Mouse (Mus musculus) left cerebral cortex, postnatal 14 days (tissue): ENCODE measurements at regions not wholly inside any gene's neighbourhood (a gene's known extent, or its start where the extent isn't known, plus 50 kb on each side); places are given as distances from the start of the nearest gene placed in this dataset.

Source experiments
- DNase-seq, 2 experiments: peaks; one replicate each; pipeline ENCODE4 v3.0.0; 2021 to 2022; ENCODE audit warnings: low spot score in 2 of 2, mixed read lengths in 1 of 2
- intact Hi-C: fragments of 180-260 bp; cut with DNase I; formaldehyde crosslinking; loops from one replicate; pipeline ENCODE4 v1.15.1; 2025

DNA sequence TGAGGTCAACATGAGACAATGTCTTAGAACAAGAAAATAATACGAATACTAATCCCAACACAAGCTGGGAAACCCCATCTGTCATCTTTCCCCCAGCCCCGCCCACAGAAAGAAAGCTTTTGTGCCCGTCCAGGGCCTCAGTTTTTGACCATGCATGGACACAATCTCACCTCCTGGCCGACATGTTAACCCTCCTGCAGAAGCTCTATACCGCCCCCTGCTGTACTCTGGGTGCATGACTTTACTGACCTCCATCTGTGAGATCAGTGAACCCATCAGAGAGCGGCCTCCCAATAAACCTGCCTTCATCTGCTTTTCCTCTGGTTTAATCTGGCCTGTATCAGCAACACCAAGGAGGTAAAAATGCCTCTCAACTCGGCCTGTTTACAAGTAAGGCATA is 109.6 kb upstream of the Tbc1d5 start:
- intact Hi-C loops, result no loop called here
- peak in 1 of 2 experiments; percentile 16 for DNase-seq

DNA sequence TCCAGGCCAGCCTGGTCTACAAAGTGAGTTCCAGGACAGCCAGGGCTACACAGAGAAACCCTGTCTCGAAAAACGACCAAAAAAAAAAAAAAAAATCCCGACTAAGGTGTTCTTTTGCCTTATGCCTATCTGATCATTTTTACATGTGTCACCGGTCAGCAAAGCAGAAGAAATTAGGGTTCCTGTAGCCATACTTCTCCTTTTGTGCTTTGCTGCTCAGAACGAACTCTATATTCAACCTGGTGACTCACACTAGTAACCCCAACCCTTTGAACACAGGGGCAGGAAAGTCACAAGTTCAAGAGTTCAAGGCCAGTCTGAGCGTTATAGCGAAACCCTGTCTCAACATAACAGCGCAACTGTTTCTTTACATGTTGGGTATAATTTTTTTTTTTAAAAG is 108.7 kb upstream of the Tbc1d5 start:
- DNase-seq, result no peak
- intact Hi-C loops, result no loop called here

DNA sequence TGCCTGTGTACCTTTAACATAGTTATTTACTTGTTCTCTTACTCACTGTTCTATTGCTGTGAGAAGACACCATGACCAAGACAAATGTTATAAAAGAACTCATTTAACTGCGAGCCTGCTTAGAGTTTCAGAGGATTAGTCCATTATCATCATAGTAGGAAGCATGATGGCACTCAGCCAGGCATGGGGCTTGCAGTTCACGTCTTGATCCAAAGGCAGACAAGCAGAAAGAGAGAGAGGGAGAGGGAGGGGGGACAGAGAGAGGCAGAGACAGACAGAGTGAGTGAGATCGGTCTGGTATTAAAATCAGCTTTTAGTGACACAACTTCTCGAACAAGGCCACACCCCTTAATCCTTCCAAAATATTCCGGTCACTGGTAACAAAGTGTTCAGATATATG is 106.2 kb upstream of the Tbc1d5 start:
- intact Hi-C loops, result no loop called here
- DNase-seq, result no peak

DNA sequence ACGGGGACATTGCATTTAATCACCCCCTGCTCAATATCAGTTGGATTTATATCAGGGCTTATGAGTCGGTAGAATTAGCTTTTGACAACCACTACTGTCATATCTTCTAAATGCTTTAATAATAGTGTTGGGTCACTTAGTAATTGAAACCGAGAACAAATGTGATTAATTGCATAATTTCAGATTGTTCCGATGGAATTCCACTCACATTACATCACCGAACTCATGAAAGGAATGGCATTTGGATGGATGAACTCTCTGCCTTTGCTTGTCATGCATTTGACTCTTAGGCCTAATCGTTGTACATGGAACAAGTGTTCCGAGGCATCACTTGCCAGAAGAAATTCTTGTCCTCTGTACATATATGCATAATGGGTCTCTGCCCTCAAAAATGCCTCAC is 99.6 kb upstream of the Tbc1d5 start:
- no peak for DNase-seq
- intact Hi-C loops, result no loop called here

DNA sequence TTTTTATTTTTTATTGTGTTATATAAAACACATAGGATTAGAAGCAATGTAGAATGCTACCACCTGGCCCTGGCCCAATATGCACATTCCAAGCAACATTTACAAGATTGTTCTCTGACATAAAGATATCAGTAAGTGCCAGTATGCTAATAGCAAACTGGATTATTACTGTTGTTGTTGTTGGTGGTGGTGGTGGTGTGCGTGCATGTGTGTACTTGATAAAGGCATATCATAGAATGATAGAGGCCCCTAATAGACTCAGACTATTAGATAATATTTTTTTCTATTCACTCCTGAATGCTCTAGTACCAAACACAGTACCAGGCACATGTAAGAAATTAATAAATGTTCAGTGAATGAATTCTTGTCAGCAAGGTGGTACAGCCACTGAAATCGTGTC is 98.9 kb upstream of the Tbc1d5 start:
- DNase-seq, result no peak
- intact Hi-C loops, result no loop called here

DNA sequence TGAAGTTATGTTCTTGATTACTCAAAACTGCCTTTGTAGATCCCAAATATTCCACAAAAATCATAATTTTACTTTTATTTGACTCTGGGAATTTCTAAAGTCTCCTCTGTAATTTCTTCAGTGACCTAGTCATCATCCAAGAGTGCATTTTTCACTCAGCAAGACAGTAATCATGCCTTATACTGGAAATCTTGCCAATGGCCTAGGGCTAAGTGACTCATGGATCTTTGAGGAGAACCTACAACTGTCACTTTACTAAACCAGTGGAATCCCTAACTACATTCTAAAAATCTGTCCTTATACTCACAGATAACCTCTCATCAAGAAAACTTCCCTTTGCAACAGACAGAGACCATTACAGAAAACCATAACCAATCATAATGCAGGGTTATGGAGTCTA is 98.0 kb upstream of the Tbc1d5 start:
- intact Hi-C loops, result no loop called here
- DNase-seq, result no peak

DNA sequence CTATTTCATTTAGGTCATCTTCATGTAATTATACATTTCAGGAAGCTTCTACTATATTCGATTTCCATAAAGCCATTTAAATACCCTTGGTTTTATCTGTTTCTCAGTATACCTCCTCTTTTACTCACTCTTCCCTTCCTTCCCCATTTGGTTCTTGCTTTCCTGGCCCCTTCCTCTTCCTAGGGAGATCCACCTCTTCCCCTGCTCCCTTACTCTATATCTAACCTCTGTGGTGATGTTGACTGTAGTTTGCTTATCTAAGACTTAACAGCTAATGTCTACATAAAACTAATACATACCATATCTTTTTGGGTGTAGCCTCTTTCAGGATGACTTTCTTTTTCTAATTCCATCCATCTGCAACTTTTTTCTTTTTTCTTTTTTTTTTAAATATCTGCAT is 92.9 kb upstream of the Tbc1d5 start:
- intact Hi-C loops, result no loop called here
- no peak for DNase-seq

DNA sequence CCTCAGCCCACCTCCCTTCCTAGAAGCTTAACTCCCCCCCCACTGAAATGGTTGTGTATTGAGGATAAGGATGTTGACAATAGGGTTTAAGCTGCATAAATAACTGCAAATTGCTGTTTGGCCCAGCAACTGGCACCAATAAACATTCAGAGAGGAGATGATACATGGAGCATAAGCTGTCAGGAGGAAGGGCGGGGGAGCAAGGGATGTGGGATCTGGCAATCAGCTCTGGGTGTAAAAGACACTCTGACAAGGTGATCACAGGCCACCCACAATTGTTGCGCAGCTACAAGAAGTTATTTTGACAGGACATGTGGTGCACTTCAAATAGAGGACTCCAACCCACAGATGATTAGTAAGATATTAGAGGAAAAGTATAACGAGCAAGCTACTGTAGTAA is 83.8 kb upstream of the Tbc1d5 start:
- no peak for DNase-seq
- intact Hi-C loops, result no loop called here

DNA sequence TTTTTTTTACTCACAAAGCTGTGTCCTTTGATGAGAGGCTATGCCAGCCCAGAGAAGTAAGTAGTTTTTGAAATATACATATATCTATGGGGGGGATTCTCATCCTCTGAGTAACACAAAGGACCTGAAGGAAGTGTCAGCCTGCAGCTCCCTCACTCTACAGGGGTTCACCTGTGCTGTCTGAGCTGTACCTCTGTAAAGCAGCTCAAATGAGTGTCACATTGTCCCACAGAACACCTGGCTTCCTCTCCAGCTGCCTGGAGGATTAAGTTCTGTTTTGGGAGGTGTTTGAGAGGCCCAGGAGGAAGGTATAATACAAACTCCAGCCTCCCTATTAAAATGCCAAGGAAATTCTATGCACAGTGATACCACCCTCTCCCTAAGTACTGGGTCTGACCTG is 83.3 kb upstream of the Tbc1d5 start:
- no peak for DNase-seq
- intact Hi-C loops, result no loop called here

DNA sequence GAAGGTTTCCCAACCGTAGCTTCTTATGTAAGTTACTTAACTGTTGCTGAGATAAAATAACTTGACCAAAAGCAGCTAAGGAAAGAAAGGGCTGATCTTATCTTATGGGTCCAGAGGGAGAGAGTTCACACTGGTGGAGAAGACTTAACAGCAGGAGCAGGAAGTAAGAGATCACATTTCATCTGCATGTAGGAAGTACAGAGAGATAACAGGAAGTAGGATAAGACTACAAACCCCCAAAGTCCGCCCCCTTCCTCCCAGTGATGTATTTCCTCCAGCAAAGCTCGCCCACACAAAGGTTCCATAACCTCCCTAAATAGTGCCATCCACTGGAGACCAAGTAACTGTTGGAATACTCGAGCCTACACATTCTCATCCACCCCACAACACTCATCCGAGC is 79.2 kb upstream of the Tbc1d5 start:
- intact Hi-C loops, result no loop called here
- DNase-seq, result no peak

DNA sequence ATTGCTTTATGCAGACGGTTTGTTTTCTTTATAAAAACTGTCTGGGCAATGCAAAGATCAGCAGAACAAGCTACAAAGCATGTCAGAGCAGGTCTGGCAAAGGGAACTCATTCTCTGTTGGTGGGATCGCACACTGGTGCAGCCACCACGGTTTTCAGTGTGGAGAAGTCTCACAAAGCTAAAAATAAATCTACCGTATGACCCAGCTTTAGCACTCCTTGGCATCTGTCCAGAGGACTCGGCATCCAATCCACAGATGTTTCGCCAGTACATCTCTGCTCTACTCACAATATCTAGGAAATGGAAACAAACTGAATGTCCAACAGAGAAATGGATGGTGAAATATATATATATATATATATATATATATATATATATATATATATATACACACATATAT is 69.4 kb upstream of the Tbc1d5 start:
- intact Hi-C loops, result no loop called here
- no peak for DNase-seq

DNA sequence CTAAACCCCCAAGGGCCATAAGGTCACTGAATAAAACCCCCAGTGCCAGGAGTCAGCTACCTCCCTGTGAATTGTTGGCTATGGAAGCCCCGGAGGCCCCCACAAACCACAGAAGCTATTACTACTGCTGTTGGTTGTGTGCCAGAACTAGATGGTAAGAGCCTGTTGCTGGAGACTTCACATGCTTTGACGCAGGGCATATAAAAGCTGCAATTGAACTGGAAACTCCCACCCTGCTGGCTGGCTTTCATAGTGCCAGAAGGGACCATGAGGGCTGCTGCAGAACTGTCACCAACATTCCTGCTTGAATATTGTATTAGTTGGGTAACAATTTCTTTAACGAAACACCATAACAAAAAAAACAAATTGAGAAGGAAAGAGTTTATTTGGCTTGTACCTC is 66.9 kb upstream of the Tbc1d5 start:
- intact Hi-C loops, result no loop called here

DNA sequence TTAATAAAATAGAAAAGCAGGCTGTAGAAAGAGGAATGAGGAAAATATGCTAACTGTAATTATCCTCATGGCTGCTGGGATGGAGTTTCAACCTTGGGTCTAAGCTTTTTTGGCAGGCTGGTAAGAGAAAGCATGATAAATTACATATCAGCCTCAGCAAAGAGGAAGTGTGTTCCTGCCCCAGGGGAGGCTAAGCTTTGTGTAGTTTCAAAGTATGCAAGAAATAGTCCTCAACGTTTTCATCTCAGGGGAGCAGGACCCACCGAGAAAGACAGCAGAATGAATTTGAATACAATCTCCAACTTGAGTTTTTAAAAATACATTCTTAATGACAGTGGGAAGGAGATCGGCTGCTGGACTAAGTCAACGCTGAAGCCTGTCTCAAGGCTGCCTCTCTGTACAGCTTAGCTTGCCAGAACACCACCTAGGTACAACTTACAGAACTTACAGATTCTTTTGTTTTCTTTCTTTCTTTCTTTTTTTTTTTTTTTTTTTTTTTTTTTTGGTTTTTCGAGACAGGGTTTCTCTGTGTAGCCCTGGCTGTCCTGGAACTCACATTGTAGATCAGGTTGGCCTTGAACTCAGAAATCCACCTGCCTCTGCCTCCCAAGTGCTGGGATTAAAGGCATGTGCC is 61.3 kb upstream of the Tbc1d5 start:
- DNase-seq, result no peak
- intact Hi-C loops, result no loop called here

More for the DNA sequence above, 66.9 kb upstream of the Tbc1d5 start:
- no peak for DNase-seq

DNA sequence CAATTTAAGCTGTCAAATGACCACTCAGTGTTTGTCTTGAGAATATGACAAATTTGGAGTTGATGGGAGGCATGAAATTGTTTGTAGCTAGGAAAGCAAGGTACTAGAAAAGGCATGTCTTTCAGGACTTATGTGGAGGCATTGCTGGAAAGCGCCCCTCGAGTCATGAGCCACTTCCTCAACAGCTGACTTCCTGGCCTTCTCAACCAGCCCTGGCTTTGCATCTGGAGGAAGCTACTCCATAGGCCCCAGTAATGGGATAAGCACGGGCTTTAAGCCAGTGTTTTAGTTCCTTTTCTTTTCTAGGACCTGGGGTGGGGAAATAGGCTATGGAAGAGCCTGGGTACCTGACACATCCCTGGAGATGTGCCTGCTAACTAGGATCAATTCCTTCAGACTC is 60.3 kb upstream of the Tbc1d5 start:
- no peak for DNase-seq
- intact Hi-C loops, result no loop called here
